Comparison of ENCODE assay signal across 9 mouse cellular contexts in genomic region chr19:20363221-20363620, GRCm38 (mm10). TPM values are rescaled to one million over a fixed set of nuclear protein-coding genes. Genes with fewer than 3 reads are reported as not detected.
DNase-seq lines count a peak whose midpoint lies in the region; ATAC-seq and TF ChIP-seq lines count a peak whose summit lies in the region.
"Had no signal": no experiment of that assay in that cellular context is flagged by ENCODE, and none has a peak within 500 bp of the region (broad histone marks: within the 10 kb centered on the region; RNA-seq: fewer than 3 reads in every experiment).

No protein-coding gene starts in this region.

- H3K9ac ChIP-seq in hindbrain, postnatal 0 days (replicated peaks; ENCODE audit: low read length): no peak overlapping the region
- H3K9ac ChIP-seq in hindbrain, embryonic 14.5 days: no peak overlapping the region

- no peak overlapping the region for H3K27ac ChIP-seq in hindbrain, postnatal 0 days
- H3K27ac ChIP-seq in hindbrain, embryonic 14.5 days: no peak overlapping the region

- peak; percentile 63 for TF ChIP-seq CTCF in hindbrain, postnatal 0 days (IDR thresholded peaks at IDR 0.05; ENCODE audit: low read depth)

- H3K27me3 ChIP-seq in hindbrain, postnatal 0 days (ENCODE audit: insufficient read depth, low read length): no peaks in the 10 kb centered on the region
- H3K27me3 ChIP-seq in hindbrain, embryonic 14.5 days (ENCODE audit: control insufficient read depth, insufficient read depth, low read length): no peaks in the 10 kb centered on the region

- no peaks in the 10 kb centered on the region for H3K4me1 ChIP-seq in hindbrain, postnatal 0 days (ENCODE audit: insufficient read depth, low read length)
- no peaks in the 10 kb centered on the region for H3K4me1 ChIP-seq in hindbrain, embryonic 14.5 days (replicated peaks; ENCODE audit: control insufficient read depth, insufficient read depth, low read length)

- ATAC-seq in hindbrain, postnatal 0 days: no peak
- no peak for ATAC-seq in hindbrain, embryonic 14.5 days (ENCODE audit: low FRiP score)

- peak; percentile 37 for DNase-seq in hindbrain, postnatal 0 days (ENCODE audit: low spot score)
- no peak for DNase-seq in hindbrain, embryonic 14.5 days (ENCODE audit: low spot score)
- peak; percentile 45 for DNase-seq in thymus, postnatal 0 days (ENCODE audit: low spot score)
- DNase-seq in thymus, postnatal 36 days: no peak
- DNase-seq in forelimb bud, embryonic 11.5 days (ENCODE audit: low read depth, low spot score): peak; percentile 20
- no peak for DNase-seq in ovary, postnatal 36 days (ENCODE audit: low spot score)
- no peak for DNase-seq in heart, adult 9 months (ENCODE audit: low spot score in 2 of 2)
- DNase-seq in gastrocnemius, adult 8-10 months (ENCODE audit: low spot score in 2 of 2): no peak
- DNase-seq: layer of hippocampus, postnatal 36 days had no signal

- H3K4me2 ChIP-seq in hindbrain, postnatal 0 days (ENCODE audit: low read depth, low read length): no peak overlapping the region
- H3K4me2 ChIP-seq in hindbrain, embryonic 14.5 days (replicated peaks): no peak overlapping the region

- H3K36me3 ChIP-seq in hindbrain, postnatal 0 days (ENCODE audit: insufficient read depth, low read length): no peaks in the 10 kb centered on the region
- H3K36me3 ChIP-seq in hindbrain, embryonic 14.5 days (replicated peaks; ENCODE audit: control insufficient read depth, insufficient read depth): no peaks in the 10 kb centered on the region

- no peaks in the 10 kb centered on the region for H3K9me3 ChIP-seq in hindbrain, postnatal 0 days (ENCODE audit: low read length)
- H3K9me3 ChIP-seq in hindbrain, embryonic 14.5 days (ENCODE audit: control insufficient read depth, low read length): no peaks in the 10 kb centered on the region

- WGBS in hindbrain, postnatal 0 days: 73% methylated on average over 10 of the region's 10 CpGs
- WGBS in hindbrain, embryonic 14.5 days: 75% methylated on average over 10 of the region's 10 CpGs

- H3K4me3 ChIP-seq in hindbrain, postnatal 0 days (ENCODE audit: low read length): no peak overlapping the region
- H3K4me3 ChIP-seq in hindbrain, embryonic 14.5 days (replicated peaks; ENCODE audit: low read length): no peak overlapping the region

RNA-seq across cellular contexts. Expression of gene Anxa1, which starts 27.5 kb away (rescaled TPM):
- total RNA-seq in hindbrain, postnatal 0 days (2014; rRNA removed): 4.8 and 10.8 TPM in 2 replicates
- 14.6 and 18.6 TPM in 2 replicates for polyA plus RNA-seq in hindbrain, postnatal 0 days (2015; fragmentation: Nextera tagmentation; extraction: Ambion mirVana)
- polyA plus RNA-seq in hindbrain, embryonic 14.5 days (2014; fragmentation: Nextera tagmentation; extraction: Ambion mirVana): 9.1 and 9.4 TPM in 2 replicates
- 76.7 and 106 TPM in 2 replicates for polyA plus RNA-seq in thymus, postnatal 0 days (2015; fragmentation: Nextera tagmentation; extraction: Ambion mirVana)
- 10 to 100 TPM in 3 of 4 experiments, 1 to 10 TPM in 1; 7.9 to 19.3 (median 14.3) TPM for total RNA-seq in gastrocnemius, adult 8-10 months (2022)

Comparison
In these comparisons a context has a peak if more than half of its experiments do, and no peak if none do; other contexts are left out.
1. DNase-seq: peak in hindbrain, postnatal 0 days (single experiment), thymus, postnatal 0 days (single experiment) and forelimb bud, embryonic 11.5 days (single experiment); none in hindbrain, embryonic 14.5 days (single experiment), thymus, postnatal 36 days (0 of 2), ovary, postnatal 36 days (single experiment), heart, adult 9 months (0 of 2) and gastrocnemius, adult 8-10 months (0 of 2).